Mouse (Mus musculus) adrenal gland, adult 8-10 months (tissue): ENCODE data around the gene Nrxn1. TPM values are rescaled to one million over a fixed set of nuclear protein-coding genes. Genes with fewer than 3 reads are reported as not detected.

Experiments used
- DNase-seq: peaks from one replicate; pipeline ENCODE4 v3.0.0; 2022
- total RNA-seq, 4 experiments: library from RNA; stranded (reverse); gene quantifications; 2 replicates each; pipeline ENCODE4 v1.2.4; 2022

The Nrxn1 gene
- total RNA-seq, 4 experiments from 2014 or later = 14.2 to 45.2 (median 31.2) TPM

- DNase-seq = no peak
Measured at GRCm38 (mm10) chr17:90430211-90430610, 662.7 kb downstream of the Nrxn1 start.

DNA sequence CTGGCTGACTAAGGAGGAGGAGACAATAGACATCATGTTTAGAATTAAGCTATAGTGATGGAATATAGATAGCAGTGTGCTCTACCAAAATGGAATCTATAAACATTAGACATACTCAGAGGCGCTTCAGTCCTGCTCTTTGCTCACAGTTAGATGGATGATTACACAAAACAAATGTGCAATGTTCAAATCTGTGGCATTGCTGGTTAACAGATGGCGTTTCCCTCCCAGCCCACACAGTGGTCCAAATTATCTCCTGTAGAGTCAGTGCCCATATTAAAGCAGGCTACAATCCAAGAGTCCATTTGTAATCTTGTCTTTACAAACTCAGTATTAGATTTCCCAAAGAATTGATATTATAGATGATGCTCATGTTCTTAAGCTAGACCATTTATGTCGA, 666.9 kb downstream of the Nrxn1 start:
- DNase-seq = no peak

DNA sequence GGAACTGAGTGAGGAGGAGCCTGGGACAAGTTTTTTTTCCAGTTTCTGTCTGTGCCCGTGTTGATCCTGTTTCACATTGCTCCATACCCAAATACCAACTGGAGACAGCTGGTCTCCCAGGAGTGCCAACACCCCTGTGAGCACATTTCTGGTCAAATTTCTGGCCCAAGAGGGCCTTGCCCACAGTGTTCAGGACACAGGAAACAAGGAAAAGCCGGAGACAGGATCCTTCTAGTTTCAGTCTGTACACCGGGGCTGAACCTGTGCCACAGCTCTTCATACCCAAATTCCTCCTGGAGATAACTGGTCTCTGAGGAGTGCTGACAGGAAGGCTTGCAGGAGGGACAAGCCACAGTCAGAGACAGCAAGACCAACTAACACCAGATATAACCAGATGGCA, 670.3 kb downstream of the Nrxn1 start:
- DNase-seq = no peak

GRCm38 (mm10) chr17:90420757-90421156, 672.1 kb downstream of the Nrxn1 start:
- DNase-seq = no peak

GRCm38 (mm10) chr17:90419615-90420014, 673.3 kb downstream of the Nrxn1 start:
- DNase-seq = no peak

- DNase-seq = no peak
Measured at GRCm38 (mm10) chr17:90396357-90396756, 696.5 kb downstream of the Nrxn1 start.

GRCm38 (mm10) chr17:90394606-90395005, 698.3 kb downstream of the Nrxn1 start:
- no peak for DNase-seq

- DNase-seq = no peak
Measured at GRCm38 (mm10) chr17:90392751-90393150, 700.1 kb downstream of the Nrxn1 start.

GRCm38 (mm10) chr17:90390316-90391212, 702.3 kb downstream of the Nrxn1 start:
- DNase-seq = no peak

DNA sequence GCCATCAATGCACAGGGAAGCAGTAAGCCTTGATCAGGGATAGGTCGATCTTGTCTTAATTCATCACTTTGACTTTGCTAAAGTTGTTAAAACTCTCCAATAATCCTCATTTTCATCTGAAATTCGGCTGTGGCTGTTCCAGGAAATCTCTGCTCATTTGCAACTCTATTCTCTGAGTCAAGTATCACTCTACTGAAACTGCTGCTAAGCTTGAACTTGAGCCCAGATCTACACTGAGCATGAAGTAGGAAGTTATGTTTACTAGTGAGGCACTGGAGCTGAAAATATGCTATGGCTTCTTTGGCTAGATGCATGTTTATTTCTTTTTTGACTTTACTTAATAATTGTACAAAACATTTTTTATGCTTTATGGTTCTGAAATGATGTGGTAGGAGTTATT, 708.0 kb downstream of the Nrxn1 start:
- DNase-seq = no peak

- no peak for DNase-seq
Measured at GRCm38 (mm10) chr17:90382496-90383443, 710.1 kb downstream of the Nrxn1 start.

- no peak for DNase-seq
Measured at GRCm38 (mm10) chr17:90376533-90376932, 716.3 kb downstream of the Nrxn1 start.

GRCm38 (mm10) chr17:90362169-90362568, 730.7 kb downstream of the Nrxn1 start:
- DNase-seq = no peak

- DNase-seq = no peak
Measured at GRCm38 (mm10) chr17:90349385-90350095, 743.3 kb downstream of the Nrxn1 start.

DNA sequence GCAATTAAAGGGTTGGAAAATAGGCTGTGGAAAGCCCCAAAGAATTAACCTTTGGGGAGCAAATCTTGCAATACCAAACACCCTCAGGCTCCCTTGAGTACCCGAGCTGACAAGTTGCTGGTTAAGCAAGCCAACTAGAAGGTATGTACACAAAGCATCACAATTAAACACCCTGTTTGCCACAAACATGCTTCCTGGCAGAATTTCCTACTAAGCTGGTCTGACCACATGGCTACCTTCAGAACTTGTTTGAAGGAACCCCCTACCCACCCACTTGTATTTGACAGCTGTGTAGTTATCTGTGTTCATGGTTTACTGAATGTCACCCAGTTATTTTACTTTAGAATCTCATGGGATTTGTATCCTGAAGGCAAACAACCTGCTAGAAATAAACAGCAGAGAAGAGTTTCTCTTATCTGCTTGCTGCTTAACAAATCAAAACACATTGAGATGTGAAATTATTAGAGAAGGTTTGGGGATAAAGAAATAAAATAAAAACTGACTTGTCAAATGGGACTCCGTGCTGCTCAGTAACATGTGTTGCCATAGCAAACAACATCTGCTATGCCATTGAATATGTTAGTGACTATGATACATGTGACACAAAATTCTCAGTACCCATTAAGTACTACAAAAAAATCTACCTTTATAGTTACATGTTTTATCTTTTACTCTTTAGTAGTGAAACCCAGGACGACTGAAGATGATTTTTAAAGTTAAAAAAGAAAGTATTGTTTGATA, 746.0 kb downstream of the Nrxn1 start:
- DNase-seq = no peak

GRCm38 (mm10) chr17:90333445-90333844, 759.4 kb downstream of the Nrxn1 start:
- no peak for DNase-seq

DNA sequence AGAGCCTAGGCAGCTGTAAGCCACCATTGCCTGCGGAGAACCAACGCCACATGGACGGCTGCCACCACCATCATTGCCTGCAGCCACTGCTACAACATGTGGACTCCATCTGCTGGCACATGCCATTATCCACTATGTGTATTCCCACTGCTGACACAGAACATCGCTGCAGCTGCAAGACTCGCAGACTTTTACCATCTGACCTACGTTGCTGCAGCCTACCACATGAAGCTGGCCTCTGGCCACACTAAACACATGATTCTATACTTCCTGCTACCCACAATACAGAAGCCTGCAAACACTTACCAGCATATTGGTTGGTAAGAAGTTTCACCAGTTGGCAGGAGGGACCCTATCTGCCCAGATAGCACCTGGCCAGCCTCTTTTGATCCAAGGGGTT, 769.2 kb downstream of the Nrxn1 start:
- no peak for DNase-seq

DNA sequence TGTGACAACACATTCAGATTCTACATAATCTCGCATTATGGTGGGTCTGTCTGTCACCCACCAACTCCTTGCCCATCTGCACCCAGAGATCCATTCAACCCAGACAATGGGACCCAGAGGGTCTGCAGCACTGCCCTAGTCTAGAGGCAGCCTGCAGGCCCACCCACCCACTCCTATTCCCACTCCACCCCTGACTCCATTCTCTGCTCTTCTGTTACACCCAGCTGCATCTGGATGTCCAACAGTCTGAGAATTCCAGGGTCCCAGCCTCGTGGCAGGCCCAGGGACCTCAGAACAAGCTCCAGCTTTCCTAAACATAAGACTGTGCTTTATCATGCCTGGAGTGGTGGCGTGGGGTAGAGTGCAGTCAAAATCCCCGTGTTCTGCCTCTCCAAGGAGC, 820.6 kb downstream of the Nrxn1 start:
- DNase-seq = no peak

- no peak for DNase-seq
Measured at GRCm38 (mm10) chr17:90271165-90271564, 821.7 kb downstream of the Nrxn1 start.

DNA sequence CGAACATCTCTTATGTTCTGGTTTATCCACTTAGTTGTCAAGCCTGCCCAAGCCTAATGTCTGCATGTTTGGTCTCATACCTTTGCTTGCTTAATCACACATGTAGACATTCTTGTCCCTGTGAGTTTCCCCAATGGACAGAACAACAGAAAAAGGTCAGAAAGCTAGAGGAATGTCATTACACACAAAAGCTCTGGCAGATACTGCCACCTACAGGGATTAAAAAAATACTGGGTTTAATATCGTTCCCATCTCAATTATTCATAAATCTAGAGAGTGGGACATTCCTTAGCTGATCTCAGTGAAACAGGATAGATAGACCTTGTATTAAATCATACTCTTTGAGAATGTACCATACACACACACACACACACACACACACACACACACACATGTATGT, 823.7 kb downstream of the Nrxn1 start:
- DNase-seq = no peak

- DNase-seq = no peak
Measured at GRCm38 (mm10) chr17:90253451-90254131, 839.3 kb downstream of the Nrxn1 start.
